Mouse (Mus musculus) C2C12 (cell line): ENCODE data around the gene Tmem63c.

ENCODE experiments used
- CEBPB ChIP-seq: IDR thresholded peaks from one replicate; pipeline ENCODE4 v1.6.1; 2011; ENCODE audit warnings: low read depth, mild to moderate bottlenecking, control low read depth, moderate library complexity
- CTCF ChIP-seq: IDR thresholded peaks from one replicate; pipeline ENCODE4 v1.5.1; 2011; ENCODE audit not compliant: control insufficient read depth, insufficient read depth, insufficient read length
- MYOD1 ChIP-seq: IDR thresholded peaks from one replicate; pipeline ENCODE4 v1.6.1; 2011; ENCODE audit warnings: low read depth; ENCODE audit not compliant: control insufficient read depth, insufficient read length

DNA sequence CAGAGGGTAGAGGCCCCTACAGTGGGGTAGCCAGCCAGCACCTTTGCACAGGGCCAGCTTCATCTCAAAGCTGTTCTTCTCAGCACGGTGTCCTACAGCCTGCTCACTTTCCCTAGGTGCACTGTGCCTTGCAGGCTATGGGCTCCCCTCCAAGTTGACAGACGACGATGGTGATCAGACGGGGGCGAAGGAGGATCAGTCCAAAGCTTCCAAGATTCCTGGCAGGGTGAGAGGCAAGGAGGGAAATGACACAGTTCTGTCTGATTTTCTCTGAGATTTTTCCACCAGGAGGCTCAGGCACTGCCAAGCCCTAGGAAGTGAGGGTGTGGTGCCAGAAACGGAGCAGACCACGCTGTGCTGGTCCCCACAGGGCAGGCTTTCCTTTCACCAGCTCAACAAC is 19.7 kb downstream of the Tmem63c start:
- TF ChIP-seq CTCF = no peak
- TF ChIP-seq CEBPB = no peak
- TF ChIP-seq MYOD1 = no peak
